Mouse (Mus musculus) brain, embryonic 14.5 days (tissue): ENCODE measurements at regions not wholly inside any gene's neighbourhood (a gene's known extent, or its start where the extent isn't known, plus 50 kb on each side); places are given as distances from the start of the nearest gene placed in this dataset.

Source experiments
- CTCF ChIP-seq: fragments of 200-500 bp; IDR thresholded peaks from 2 replicates; pipeline ENCODE4 v1.5.1; 2012; ENCODE audit warnings: inconsistent platforms, mild to moderate bottlenecking, moderate library complexity, borderline replicate concordance; ENCODE audit not compliant: insufficient read depth, insufficient read length; ENCODE audit errors: extremely low read depth
- POLR2A ChIP-seq: fragments of 200-500 bp; IDR thresholded peaks from 2 replicates; pipeline ENCODE4 v1.6.1; 2012; ENCODE audit warnings: mild to moderate bottlenecking, inconsistent platforms, borderline replicate concordance; ENCODE audit not compliant: poor library complexity, insufficient read depth, insufficient read length, severe bottlenecking; ENCODE audit errors: extremely low read depth

DNA sequence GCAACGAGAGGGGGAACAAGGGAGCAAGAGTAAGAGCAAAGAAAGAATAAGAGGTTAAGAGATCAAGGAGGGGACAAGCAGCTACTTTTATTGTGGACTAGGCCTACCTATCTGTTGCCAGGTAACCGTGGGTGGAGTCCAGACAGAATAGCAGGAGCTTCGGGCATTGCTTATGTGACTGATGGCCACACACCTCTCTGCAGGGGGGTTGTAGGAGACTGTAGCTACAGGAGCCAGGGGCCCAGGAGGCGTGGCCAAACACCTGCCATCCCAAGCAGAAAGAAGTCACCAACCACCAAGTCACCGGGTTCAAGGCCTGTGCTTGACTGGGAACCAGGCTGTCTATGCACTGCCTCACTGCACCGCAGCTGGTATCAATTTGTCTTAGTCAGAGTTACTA lies 1943.9 kb upstream of the A830018L16Rik start:
- TF ChIP-seq POLR2A (no peak), CTCF (no peak)
